Mouse (Mus musculus) adrenal gland, postnatal 14 days (tissue): Measurements from ENCODE around the gene Fgfr2. TPM values are rescaled to one million over a fixed set of nuclear protein-coding genes. Genes with fewer than 3 reads are reported as not detected.
A peak's percentile ranks its signal among the peaks of the same experiment; 100 is the strongest.
"Not testable (repeated sequence)": the region's sequence is repeated elsewhere in the genome, so short reads cannot be mapped to it uniquely, and the experiment has no call there.

Source experiments
- DNase-seq: peaks from one replicate; pipeline ENCODE4 v3.0.0; 2021; ENCODE audit warnings: mixed read lengths
- total RNA-seq: library from RNA; stranded (reverse); gene quantifications from 2 replicates; pipeline ENCODE4 v1.2.3, GENCODE M21; 2021

Fgfr2 gene
- total RNA-seq, 1 experiment from 2014 or later = 227 TPM

DNA sequence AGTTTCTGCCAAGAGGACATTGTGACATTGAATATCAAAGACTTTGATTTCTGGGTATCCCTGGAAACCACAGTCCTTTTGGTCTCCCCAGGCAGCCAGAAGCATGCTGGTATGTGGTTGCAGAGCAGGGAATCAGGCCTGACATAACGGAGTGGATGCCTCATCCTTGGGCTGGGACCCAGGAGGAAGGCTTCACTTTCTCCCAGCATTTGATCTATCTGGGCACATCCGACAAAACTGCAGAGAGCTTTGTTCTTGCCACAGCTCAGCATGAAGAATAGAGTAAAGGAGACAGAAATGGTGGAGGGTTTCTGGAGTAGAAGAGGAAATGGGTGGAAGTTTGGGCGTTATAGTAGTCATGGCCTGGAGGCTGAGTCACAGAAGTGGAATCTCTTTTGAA is 1990.0 kb downstream of the Fgfr2 start:
- DNase-seq = no peak

GRCm38 (mm10) chr7:131130021-131130420 is 1993.1 kb downstream of the Fgfr2 start:
- no peak for DNase-seq

DNA sequence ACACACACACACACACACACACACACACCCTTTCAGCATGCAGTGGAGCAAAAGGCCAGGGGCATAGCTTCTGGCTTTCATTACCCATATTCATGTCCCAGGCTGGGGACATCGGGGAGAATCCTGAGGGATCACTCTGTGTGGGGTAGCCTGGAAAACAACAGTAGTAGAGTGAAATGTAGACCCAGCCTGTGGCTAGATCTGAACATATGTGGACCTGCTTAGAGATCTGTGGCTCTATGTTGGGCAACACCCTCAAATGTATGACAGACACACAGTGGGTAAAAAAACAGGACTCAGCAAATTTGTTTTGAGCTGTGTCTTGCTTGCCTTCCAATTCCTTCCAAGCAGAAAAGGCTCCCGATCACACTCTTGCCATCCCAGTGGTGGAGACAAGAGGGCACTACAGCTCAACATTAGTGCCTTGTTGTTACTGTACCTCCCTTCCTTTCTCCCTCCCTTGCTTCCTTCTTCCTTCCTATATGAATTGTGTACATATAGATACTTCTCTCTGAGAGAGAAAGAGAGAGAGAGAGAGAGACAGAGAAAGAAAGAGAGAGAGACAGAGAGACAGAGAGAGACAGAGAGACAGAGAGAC is 2000.8 kb downstream of the Fgfr2 start:
- no peak for DNase-seq

- DNase-seq = no peak
These were observed 2008.7 kb downstream of the Fgfr2 start for GRCm38 (mm10) chr7:131114434-131114833.

GRCm38 (mm10) chr7:131113676-131114075 is 2009.5 kb downstream of the Fgfr2 start:
- DNase-seq = peak; percentile 29

DNA sequence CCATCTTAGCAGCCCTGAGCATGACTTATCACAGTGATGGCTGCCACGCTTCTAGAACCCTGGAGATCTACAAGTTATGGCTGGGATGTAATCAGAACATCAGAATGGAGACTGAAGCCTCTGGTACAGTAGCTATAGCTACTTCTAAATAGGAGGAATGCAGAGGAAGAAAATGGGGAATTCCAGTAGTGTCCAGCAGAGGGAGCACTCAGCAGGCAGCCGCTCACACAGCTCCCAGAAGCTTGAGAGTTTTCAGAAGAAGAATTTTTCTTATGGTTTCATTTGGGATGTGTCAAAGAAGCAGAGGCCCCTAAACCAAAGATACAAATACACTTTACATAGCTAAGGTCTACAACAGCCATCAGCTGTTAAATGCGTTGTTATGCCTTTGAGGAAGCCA is 2010.7 kb downstream of the Fgfr2 start:
- peak; percentile 58 for DNase-seq

DNA sequence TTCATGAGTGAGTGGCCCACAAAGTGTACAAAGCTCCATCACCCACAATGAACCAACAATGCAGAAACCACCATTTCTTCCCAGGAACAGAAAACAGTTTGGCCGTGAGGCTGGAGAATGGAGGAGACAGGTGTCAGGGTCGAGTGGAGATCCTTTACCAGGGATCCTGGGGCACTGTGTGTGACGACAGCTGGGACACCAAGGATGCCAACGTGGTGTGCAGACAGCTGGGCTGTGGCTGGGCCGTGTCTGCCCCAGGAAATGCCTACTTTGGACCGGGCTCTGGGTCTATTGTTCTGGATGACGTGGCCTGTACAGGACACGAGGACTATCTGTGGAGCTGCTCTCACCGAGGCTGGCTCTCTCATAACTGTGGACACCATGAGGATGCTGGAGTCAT is 2040.7 kb downstream of the Fgfr2 start:
- not testable (repeated sequence) for DNase-seq

GRCm38 (mm10) chr7:131075956-131076355 is 2047.2 kb downstream of the Fgfr2 start:
- DNase-seq = peak; percentile 71

DNA sequence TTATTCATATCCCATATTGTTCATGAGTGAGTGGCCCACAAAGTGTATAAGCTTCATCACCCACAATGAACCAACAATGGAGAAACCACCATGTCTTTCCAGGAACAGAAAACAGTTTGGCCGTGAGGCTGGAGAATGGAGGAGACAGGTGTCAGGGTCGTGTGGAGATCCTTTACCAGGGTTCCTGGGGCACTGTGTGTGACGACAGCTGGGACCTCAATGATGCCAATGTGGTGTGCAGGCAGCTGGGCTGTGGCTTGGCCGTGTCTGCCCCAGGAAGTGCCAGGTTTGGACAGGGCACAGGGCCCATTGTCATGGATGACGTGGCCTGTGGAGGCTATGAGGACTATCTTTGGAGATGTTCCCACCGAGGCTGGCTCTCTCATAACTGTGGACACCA is 2049.1 kb downstream of the Fgfr2 start:
- DNase-seq = not testable (repeated sequence)

DNA sequence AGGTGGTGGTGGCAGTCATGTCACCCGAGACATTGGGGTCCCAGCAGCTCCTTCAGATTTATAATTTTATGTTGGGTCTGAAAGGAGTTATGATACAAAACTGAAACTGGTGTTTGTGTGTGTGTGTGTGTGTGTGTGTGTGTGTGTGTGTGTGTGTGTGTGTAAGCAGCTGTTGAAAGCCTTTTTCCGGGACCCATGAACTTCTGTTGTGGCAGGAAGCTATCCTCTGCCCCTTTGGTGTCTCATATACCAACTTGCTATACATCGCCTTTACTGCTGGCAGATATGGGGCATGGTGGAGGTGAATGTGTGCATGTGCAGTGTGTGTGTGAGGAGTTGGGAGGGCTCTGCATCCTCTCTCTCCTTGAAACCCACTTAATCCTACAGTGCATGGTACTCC is 2049.7 kb downstream of the Fgfr2 start:
- not testable (repeated sequence) for DNase-seq

GRCm38 (mm10) chr7:131068191-131068590 is 2055.0 kb downstream of the Fgfr2 start:
- peak; percentile 81 for DNase-seq

- peak; percentile 37 for DNase-seq
These were observed 2060.6 kb downstream of the Fgfr2 start for GRCm38 (mm10) chr7:131062541-131062940.

DNA sequence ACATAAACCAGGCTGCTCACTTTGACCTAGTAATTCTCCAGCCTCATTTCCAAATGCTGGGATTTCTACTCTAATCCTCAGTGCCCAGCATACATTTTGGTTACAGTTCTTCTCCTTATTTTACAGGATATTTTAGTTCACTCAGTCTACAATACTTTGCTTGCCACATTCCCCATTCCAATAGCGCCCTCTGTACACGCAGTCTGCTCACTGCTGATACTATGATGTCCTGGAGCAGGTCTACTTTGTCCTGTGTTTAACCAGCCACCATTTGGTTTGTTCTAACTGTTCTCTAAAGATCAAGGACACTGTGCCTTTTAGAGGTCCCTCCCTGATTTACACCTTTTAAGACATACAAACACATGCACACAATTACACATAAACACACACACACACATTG is 2063.3 kb downstream of the Fgfr2 start:
- peak; percentile 52 for DNase-seq

- not testable (repeated sequence) for DNase-seq
These were observed 2065.2 kb downstream of the Fgfr2 start for GRCm38 (mm10) chr7:131057918-131058317.

DNA sequence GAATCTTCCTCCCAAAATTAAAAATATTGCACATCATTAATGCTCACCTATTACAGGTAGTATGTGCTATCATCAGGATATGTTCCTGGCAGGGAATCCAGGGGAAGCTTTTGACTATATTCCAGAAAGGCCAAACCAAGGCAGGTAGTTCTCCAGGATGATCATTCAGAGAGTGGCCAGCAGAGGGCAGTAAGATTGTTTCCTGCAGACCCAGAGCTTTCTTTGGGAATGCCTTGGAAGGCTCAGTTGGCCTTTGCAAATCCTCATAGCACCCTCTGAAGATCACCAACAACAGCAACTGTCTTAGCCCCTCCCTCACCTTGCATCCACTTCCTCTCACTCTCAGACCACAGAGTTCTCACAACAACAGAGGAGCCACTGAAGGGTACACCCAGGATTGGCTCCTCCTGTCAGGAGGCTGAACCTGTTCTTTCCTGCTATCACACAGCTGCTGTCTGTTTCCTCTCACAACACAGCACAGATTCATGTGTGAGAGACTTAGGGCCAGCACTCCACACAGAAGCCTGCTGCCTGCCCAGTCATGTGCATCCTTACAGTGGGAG is 2068.3 kb downstream of the Fgfr2 start:
- DNase-seq = peak; percentile 20

GRCm38 (mm10) chr7:131049829-131050228 is 2073.3 kb downstream of the Fgfr2 start:
- DNase-seq = not testable (repeated sequence)

DNA sequence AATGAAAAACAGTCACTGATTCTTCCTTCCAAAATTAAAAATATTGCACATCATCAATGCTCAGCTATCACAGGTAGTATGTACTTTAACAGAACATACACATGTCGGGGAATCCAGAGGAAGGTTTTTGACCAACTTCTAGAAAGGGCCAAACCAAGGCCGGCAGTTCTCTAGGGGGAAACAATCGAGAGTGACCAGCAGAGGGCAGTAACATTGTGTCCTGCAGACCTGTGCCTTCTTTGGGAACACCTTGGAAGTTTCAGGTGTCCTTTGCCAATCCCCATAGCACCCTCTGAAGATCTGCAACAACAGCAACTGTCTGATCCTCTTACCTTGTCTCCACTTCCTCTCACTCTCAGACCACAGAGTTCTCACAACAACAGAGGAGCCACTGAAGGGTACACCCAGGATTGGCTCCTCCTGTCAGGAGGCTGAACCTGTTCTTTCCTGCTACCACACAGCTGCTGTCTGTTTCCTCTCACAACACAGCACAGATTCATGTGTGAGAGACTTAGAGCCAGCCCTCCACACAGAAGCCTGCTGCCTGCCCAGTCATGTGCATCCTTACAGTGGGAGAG is 2077.8 kb downstream of the Fgfr2 start:
- peak; percentile 14 for DNase-seq

GRCm38 (mm10) chr7:131042657-131043056 is 2080.5 kb downstream of the Fgfr2 start:
- DNase-seq = peak; percentile 11

- not testable (repeated sequence) for DNase-seq
These were observed 2082.4 kb downstream of the Fgfr2 start for GRCm38 (mm10) chr7:131040760-131041159.

- no peak for DNase-seq
These were observed 2086.1 kb downstream of the Fgfr2 start for GRCm38 (mm10) chr7:131037083-131037482.

DNA sequence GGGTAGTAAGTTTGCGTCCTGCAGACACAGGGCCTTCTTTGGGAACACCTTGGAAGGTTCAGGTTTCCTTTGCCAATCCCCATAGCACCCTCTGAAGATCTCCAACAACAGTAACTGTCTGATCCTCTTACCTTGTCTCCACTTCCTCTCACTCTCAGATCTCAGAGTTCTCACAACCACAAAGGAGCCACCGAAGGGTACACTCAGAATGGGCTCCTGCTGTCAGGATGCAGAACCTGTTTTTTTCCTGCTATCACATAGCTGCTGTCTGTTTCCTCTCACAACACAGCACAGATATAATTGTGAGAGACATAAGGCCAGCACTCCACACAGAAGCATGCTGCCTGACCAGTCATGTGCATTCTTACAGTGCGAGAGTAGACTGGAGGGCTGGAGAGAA is 2086.8 kb downstream of the Fgfr2 start:
- DNase-seq = no peak

DNA sequence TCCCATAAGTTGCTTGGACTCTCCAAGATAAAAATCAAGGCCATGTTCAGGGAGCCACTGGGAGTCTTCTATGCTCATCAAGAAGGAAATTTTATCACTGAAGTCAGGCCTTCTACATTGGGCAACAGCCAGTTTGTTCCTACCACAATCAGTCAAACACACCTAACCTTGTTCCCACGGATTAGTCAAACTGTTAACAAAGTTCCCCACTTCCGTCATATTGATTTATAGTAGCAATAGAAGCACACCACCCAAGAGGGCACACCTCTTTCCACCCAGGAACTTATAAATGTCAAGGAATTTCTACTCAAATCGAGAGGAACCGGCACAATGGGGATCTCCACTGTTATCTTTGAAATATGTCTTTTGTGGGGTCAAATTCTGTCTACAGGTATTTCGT is 2091.4 kb downstream of the Fgfr2 start, which contains the start of gene Dmbt1:
Gene Dmbt1 (plus strand): TSS at position 299 of the 400 bp plus-strand sequence.
- no peak for DNase-seq

DNA sequence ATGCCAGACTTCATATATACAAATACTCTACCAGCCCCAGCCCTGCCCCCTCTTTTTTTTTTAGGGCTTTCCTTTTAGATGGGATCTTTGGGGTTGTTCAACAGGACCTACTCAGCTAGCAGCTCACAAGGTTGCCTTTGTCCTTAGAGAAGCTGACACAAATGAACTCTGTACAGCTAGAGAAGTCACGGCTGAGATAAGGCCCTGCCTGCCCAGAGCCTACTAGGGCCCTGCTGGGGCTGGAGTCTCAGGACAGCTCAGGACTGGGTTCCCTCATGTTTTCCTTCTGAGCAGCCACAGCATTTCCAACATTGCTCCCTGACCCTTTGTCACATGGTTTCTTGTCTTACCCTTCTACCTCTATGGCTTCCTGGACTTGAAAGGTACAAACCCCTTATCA is 2095.6 kb downstream of the Fgfr2 start:
- no peak for DNase-seq

- DNase-seq = no peak
These were observed 2098.3 kb downstream of the Fgfr2 start for GRCm38 (mm10) chr7:131024807-131025206.
